Mouse (Mus musculus): ENCODE measurements around the gene Tmco1.
"Not testable (repeated sequence)": the region's sequence is repeated elsewhere in the genome, so short reads cannot be mapped to it uniquely, and the experiment has no call there.

The Tmco1 gene

DNA sequence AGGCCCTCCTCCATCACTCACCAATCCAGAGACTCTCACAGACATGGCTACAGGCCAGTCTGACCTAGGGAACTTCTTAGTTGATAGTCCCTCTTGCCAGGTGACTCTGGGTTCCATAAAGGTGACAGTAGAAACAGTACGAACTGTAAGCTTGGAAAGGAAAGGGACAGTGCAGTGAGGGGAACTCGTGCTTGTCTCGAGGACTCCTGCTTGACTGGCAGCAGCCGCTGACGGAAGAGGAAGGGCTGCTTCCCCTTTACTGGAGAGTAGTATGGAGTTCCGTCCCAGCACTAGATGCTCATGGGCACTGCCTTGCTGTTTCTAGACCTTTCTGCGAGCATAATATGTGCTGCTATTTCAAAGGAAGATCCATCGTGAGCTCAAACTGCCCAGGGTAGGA lies 22.9 kb downstream of the Tmco1 start:
- DNase-seq (ENCODE audit: low read depth, low spot score), result no peak

DNA sequence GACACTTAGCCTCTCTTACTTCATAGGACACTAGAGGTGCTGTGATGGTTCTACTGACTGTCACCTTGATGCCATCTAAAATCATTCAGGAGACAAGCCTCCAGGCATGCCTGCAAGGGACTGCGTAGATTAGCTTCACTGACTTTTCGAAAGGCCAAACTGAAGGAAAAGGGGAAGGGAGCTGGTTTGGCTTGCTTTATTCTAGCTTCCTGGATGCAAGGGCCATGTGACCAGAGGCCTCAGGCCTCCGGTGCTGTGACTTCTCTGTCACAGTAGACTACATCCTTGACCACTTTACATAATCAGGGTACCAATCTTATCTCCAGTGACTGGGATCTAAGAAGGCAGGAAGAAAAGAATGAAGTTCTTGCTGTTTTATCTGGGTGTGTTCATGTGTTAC lies 28.2 kb downstream of the Tmco1 start:
- no peak for DNase-seq (ENCODE audit: low read depth, low spot score)

GRCm38 (mm10) chr1:167337463-167338095 lies 29.4 kb downstream of the Tmco1 start:
- DNase-seq (ENCODE audit: low read depth, low spot score), result peak; percentile 82

DNA sequence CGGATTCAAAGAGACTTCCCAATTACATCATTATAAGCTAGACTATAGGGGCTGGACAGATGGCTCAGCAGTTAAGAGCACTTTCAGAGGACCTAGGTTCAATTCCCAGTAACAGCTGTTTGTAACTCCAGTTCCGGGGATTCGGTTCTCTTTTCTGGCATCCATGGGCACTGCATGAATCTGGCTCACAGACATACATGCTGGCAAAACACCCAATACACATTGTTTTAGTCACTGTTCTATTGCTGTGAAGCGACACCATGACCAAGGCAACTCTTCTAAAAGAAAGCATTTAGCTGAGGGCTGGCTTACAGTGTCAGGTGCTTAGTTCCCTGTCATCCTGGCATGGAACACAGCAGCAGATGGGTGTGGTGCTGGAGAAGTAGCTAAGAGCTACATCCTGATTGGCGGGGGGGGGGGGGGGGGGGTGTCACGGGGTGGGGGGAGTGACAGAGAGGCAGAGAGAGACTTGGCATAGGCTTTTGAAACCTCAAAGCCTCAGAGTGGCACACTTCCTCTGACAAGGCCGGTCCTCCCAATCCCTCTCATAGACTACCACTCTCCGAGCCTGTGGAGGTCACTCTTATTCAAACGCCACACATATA lies 31.1 kb downstream of the Tmco1 start:
- DNase-seq (ENCODE audit: low read depth, low spot score), result peak; percentile 19

- peak; percentile 38 for DNase-seq (ENCODE audit: low read depth, low spot score)
Observed at GRCm38 (mm10) chr1:167340111-167340787, 32.1 kb downstream of the Tmco1 start.

GRCm38 (mm10) chr1:167340910-167341528 lies 32.8 kb downstream of the Tmco1 start:
- DNase-seq (ENCODE audit: low read depth, low spot score), result no peak

- no peak for DNase-seq (ENCODE audit: low read depth, low spot score)
Observed at GRCm38 (mm10) chr1:167342831-167343230, 34.7 kb downstream of the Tmco1 start.

- DNase-seq (ENCODE audit: low read depth, low spot score), result not testable (repeated sequence)
Observed at GRCm38 (mm10) chr1:167345994-167346520, 37.9 kb downstream of the Tmco1 start.

GRCm38 (mm10) chr1:167349206-167349605 lies 41.0 kb downstream of the Tmco1 start:
- not testable (repeated sequence) for DNase-seq (ENCODE audit: low read depth, low spot score)

DNA sequence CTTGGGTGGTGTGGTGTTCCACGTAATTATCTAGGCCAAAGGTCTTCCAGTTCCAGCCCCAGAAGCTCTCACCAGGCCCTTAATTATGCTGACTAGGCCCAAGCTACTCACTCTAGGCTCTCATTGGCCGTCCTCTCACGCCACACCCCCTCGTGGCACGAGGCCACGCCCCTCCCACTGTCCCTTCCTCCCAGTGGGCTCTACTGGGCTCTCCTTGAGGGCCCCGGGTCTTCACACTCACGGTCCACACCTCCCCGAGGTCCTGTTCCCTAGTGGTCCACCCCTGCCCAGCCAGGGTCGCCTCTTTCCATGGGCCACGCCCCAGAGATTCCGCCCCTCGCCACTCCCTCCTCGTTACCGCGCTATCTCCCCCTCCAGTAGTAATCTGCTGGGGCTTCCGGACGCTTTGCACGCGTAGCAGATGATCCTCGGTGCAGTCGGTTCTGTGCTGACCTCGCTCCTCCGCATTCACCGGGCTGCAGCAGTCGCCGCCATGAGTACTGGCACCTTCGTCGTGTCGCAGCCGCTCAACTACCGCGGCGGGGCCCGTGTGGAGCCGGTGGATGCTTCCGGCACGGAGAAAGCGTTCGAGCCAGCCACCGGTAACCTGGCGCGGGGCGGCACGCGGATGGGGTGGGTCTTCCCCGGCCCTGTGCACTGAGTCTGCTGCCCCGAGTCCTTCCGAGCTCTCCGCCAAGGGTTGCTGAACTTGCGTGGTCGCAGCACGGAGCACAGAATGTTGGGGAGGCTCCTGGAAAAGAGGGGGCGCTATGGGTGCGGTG lies 41.8 kb downstream of the Tmco1 start, which contains the start of gene Aldh9a1:
Aldh9a1 (plus strand) TSS at position 177 of the 782 bp plus-strand sequence.
- peak; percentile 86 for DNase-seq (ENCODE audit: low read depth, low spot score)

DNA sequence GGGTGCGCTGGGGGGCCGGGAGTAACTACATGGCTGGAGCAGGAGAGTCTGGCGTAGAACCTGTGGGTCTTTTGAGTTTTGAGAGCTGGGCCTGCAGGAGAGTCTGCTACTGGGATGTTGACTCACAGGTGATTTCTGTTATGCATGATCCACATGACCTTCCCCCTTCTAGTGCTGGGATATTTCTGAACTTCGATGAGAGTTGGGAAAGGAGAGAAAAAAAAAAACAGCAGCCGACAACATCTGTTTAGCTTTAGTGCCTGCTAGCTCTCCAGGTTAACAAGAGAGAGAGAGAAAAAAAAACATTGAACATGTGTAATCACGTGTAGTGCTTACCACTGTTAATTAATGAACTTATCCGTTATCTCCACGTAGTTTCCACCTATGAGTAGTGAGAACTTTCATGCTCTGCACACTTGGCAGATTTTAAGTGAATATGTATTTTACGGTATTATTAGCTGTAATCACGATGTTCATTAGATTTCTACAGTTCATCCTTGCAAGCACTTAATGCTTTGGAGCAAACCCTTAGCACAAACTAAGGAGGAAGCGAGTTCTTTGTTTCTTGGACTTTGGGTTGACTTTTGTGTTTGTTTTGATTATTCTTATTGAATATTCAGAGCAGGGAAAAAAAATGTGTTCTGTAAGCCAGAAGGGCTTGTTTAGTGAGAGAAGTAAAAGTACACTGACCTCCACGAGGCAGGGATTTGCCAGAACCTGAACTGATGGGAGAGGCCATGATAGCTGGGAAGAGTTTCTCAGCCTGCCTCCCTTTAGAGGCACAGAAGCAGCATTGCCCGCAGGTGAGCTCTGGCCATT lies 42.6 kb downstream of the Tmco1 start:
- no peak for DNase-seq (ENCODE audit: low read depth, low spot score)

GRCm38 (mm10) chr1:167352403-167352802 lies 44.2 kb downstream of the Tmco1 start:
- no peak for DNase-seq (ENCODE audit: low read depth, low spot score)

- no peak for DNase-seq (ENCODE audit: low read depth, low spot score)
Observed at GRCm38 (mm10) chr1:167357387-167357786, 49.2 kb downstream of the Tmco1 start.

DNA sequence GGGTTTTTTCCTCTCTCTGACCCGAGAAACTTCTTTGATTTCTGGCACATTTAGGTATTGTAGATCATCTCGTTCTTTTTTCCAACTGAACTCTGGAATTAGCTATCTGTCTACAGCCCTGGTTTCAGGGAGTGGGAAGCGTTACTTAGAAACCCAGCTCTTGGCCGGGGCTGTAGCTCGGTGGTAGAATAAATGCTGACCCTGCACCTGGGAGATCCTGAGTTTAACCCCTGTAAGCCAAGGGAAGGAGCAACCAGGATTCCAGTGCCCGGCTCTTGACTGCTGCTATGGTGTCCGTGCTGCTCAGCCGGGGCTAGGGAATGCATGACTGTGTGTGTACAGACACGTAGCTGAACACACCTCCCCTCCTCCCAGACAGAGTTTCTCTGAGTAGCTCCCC lies 50.6 kb downstream of the Tmco1 start:
- DNase-seq (ENCODE audit: low read depth, low spot score), result no peak

DNA sequence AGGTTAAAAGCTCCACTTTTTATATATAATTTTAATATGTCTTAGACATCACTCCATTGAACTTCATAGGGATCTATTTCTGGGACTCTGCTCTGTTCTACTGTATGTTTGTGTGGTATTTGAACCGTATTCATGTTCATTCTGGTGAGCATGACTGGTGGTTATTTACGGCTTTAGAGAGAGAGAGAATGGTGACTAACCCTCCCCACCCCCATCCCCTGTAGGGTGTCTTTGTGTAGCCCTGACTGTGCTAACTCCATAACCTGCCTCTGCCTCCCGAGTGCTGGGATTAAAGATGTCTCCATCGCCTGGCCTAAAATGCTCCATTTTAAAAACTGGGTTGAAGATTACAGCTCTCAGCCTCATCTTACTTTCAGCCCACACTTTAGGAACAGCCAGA lies 52.1 kb downstream of the Tmco1 start:
- no peak for DNase-seq (ENCODE audit: low read depth, low spot score)

- DNase-seq (ENCODE audit: low read depth, low spot score), result no peak
Observed at GRCm38 (mm10) chr1:167362819-167363218, 54.6 kb downstream of the Tmco1 start.

GRCm38 (mm10) chr1:167363322-167363721 lies 55.1 kb downstream of the Tmco1 start:
- no peak for DNase-seq (ENCODE audit: low read depth, low spot score)

DNA sequence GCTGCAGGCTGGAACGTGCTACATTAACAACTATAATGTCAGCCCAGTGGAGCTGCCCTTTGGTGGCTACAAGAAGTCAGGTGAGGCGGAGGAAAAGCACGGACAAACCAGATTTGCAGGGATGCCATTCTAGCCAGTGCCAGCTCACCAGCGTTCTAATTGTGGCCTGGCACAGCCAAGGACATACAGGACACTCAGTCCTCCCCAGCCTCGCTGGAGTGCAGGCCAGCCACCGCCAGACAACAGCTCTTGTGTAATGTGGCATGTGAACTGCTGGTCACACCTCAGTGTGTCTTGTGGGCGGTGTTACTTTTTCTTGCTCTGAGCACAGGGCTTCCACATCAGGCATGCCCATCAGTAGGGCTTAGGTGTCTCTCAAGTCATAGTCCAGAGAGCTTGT lies 57.6 kb downstream of the Tmco1 start:
- no peak for DNase-seq (ENCODE audit: low read depth, low spot score)

DNA sequence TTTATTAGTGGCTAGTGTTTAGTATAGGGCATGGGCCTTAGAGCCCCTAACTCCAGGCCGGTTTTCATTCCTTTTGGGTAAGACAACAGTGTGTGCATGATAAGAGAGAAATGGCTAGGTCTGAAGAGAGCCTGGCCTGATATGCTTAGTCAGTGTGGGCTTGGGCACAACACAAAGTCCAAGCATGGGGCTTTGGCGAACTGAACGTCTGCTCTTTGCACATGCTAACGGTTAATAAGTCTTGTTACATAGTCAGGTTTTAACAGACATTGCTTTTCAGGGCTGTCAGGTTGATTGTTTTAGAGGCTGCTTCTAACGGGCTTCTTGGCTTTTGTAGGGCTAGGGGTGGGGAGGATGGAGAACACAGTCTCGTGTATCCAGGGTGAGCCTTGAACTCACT lies 58.4 kb downstream of the Tmco1 start:
- DNase-seq (ENCODE audit: low read depth, low spot score), result no peak

GRCm38 (mm10) chr1:167368018-167368417 lies 59.8 kb downstream of the Tmco1 start:
- no peak for DNase-seq (ENCODE audit: low read depth, low spot score)

- no peak for DNase-seq (ENCODE audit: low read depth, low spot score)
Observed at GRCm38 (mm10) chr1:167368513-167368912, 60.3 kb downstream of the Tmco1 start.
